Mouse (Mus musculus) C2C12 (cell line): ENCODE measurements at regions not wholly inside any gene's neighbourhood (a gene's known extent, or its start where the extent isn't known, plus 50 kb on each side); places are given as distances from the start of the nearest gene placed in this dataset.

Experiments
- CTCF ChIP-seq: IDR thresholded peaks from one replicate; pipeline ENCODE4 v1.5.1; 2011; ENCODE audit not compliant: control insufficient read depth, insufficient read depth, insufficient read length
- MAX ChIP-seq: IDR thresholded peaks from one replicate; pipeline ENCODE4 v1.6.1; 2011; ENCODE audit warnings: mild to moderate bottlenecking, control low read depth
- MYOG ChIP-seq: IDR thresholded peaks from one replicate; pipeline ENCODE4 v1.6.1; 2011; ENCODE audit not compliant: control insufficient read depth, insufficient read length; ENCODE audit errors: extremely low read depth
- USF1 ChIP-seq: IDR thresholded peaks from one replicate; pipeline ENCODE4 v1.6.1; 2011; ENCODE audit warnings: low read depth, mild to moderate bottlenecking, control low read depth, moderate library complexity

DNA sequence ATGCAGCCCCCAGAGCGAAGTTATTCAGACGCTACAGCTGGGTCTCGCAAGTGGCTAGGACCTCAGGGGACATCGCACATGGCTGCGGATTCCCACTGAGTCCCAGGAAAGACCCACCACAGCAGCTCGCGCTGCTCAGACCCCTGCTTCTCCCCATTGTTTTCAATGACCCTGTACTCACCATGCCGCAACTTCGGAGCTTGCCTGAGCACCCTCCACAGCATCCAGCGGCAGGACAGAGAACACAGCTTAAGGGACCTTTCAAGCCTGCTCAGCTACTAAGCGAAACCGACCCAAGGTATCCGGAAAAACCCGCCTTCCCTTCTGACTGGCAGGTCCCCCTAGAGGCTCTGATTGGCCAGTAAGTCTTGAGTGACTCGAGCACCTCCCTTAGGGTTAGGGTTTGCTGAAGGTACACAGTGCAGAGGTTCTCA lies 78.4 kb upstream of the Gm15446 start:
- TF ChIP-seq CTCF (no peak), MYOG (no peak), MAX (no peak), USF1 (no peak)
